Mouse (Mus musculus): ENCODE results near the gene Gdf11.

- TF ChIP-seq CTCF (IDR thresholded peaks at IDR 0.05; ENCODE audit: borderline replicate concordance, insufficient read depth, low read depth, low read length) (no peak), POLR2A (IDR thresholded peaks at IDR 0.05; ENCODE audit: borderline replicate concordance, insufficient read depth, low read length) (no peak)
These were observed 9.9 kb upstream of the Gdf11 start for GRCm38 (mm10) chr10:128901409-128901808.

Data from cerebellum, adult 2 months (tissue).